Mouse (Mus musculus) erythroblast, embryonic 14.5 days (primary cell): Measurements from ENCODE around the gene Tbc1d10b.

Experiments used
- GATA1 ChIP-seq: IDR thresholded peaks from 2 replicates; pipeline ENCODE4 v1.6.1; 2012; ENCODE audit warnings: low read length, inconsistent platforms, mixed read lengths
- TAL1 ChIP-seq: IDR thresholded peaks from 3 replicates; pipeline ENCODE4 v1.6.1; 2012; ENCODE audit warnings: low read length, inconsistent platforms, mixed read lengths

DNA sequence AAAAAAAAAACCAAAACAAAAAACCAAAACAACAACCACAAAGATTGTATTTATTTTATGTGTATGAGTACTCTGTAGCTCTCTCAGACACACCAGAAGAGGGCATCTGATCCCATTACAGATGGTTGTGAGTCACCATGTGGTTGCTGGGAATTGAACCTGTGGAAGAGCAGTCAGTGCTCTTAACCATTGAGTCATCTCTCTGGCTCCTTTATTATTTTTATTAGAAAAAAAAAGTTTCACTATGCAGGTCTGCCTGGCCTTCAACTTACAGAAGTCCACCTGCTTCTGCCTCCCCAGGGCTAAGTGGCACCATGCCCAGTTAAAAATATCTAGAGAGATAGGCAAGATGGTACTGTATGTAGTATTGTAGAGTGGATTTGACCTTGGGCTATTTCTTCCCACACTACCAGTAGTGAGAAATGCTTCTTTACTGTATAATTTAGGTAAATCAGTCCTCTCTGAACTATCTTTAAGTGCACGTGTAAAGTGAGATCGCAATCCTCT lies 35.1 kb upstream of the Tbc1d10b start:
- TF ChIP-seq GATA1 (no peak), TAL1 (no peak)
